Mouse (Mus musculus): Measurements from ENCODE around the gene Gm5615.

The Gm5615 gene

GRCm38 (mm10) chr9:36541863-36542262 lies at the start of gene Gm5615:
TSS of gene Gm5615 (minus strand) at chr9:36541963.
- DNase-seq (ENCODE audit: low spot score), result no peak

DNA sequence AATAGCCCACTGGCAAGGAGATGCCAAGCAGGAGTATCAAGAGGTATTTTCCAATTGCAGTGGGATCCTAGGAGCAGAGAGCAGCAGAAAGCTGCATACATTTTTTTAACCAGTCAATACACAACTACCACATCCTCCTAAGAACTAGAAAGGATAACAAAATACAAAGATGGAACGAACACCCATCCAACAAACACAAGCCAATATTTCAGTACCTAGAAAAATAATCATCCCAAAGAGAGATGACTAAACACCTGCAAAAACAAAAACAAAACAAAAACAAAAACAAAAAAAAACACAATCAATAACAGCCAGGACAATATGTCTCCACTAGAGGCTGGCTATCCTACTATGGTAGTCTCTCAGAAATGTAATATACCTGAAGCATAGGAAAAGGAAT lies 40.8 kb upstream of the Gm5615 start, which contains the start of gene Gm17689:
Gm17689 (minus strand) TSS at position 101 of the 400 bp plus-strand sequence.
- no peak for DNase-seq (ENCODE audit: low spot score)

DNA sequence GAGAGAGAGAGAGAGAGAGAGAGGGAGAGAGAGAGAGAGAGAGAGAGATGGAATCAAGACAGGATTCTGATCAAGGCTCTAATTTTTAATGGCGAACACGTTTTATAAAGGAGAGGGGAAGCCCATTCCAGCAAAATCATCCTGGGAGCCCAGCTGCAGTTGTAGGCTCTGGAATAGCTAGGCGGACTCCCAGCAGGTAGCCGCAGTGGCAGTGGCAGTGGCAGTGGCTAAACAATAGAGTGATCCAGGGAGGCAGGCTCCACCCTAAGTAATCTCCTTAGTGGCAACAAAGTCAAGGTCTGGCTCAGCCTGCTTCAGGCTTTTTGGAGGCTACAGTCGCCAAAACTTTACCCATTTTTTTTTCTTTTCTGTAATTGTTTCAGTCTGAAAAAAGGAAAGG lies 37.6 kb downstream of the Gm5615 start:
- no peak for DNase-seq (ENCODE audit: low spot score)

- no peak for DNase-seq (ENCODE audit: low spot score)
These were observed 45.9 kb downstream of the Gm5615 start for GRCm38 (mm10) chr9:36495824-36496223.

DNA sequence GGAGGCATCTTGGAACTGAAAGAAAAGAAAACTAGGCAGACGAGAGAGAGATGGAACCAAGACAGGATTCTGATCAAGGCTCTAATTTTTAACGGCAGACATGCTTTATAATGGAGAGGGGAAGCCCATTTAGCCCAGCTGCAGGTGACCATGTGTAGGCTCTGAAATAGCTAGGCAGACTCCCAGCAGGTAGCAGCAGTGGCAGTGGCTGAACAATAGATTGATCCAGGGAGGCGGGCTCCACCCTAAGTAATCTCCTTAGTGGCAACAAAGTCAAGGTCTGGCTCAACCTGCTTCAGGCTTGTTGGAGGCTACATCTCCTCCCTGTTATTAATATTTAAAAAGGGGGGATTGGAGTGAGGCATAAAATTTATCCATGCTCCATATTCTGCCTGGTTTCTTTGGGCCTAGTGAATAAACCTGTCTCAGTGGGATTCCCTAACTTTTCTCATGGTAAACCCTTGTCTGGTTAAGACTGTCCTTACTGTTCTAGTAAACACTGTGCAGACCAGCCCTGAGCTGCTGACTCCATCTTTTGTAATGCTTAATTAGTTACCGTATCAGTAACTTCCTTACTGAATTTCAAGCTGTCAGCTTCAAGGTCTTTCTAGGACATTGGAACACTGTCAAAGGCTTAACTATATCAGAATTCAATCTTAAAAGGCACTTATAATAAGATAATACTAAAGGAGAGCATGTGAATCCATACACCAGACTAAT lies 47.1 kb downstream of the Gm5615 start:
- DNase-seq (ENCODE audit: low spot score), result no peak
